Mouse (Mus musculus): ENCODE measurements around the gene BC049715. TPM values are rescaled to one million over a fixed set of nuclear protein-coding genes. Genes with fewer than 3 reads are reported as not detected.

Gene BC049715
- total and polyA plus RNA-seq, 2 experiments from 2014 or later = 0.04 to 1.4 TPM

DNA sequence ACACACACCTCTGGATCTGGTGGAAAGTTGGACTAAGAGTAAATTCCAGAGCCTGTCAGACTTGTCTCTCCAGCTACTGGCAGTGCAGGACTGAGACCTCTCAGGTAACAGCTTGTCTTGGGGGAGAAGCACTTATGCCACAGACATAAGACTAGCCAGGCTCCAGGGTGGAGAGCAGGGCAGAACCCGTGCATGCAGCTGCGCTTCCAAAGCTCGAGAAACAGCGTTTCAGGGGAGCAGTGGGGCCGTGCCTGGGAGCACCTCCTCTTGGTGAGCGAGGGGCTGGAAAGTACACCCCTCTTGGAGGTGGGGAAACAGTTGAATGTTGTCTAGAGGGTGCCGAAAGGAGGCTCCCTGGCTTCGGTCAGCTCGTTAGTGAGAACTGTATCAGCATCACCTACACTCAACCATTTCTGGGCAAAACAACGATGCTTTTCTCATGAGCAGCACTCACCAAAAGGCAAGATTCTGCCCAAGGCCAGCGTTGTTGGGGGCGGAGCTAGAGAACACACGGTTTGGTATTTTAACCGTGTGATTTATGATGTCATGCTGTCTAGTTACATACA, 28.7 kb downstream of the BC049715 start:
- H3K4me1 ChIP-seq (ENCODE audit: control insufficient read depth, insufficient read depth) = peaks cover 20% of the 10 kb centered on the region
- TF ChIP-seq EP300 (IDR thresholded peaks at IDR 0.05; ENCODE audit: low read depth) = no peak
- no peak for TF ChIP-seq CTCF (IDR thresholded peaks at IDR 0.05; ENCODE audit: low read depth)
- ATAC-seq (ENCODE audit: insufficient read depth, low read depth) (no peak), DNase-seq (ENCODE audit: low spot score) (peak; percentile 31)
- peak overlapping the region; percentile 43; the same call in 1 of the 2 replicates for H3K9ac ChIP-seq (replicated peaks; ENCODE audit: low read depth, low read length)
- peak overlapping the region; percentile 33 for H3K4me3 ChIP-seq (ENCODE audit: low read depth, low read length)
- H3K4me2 ChIP-seq (ENCODE audit: low read depth, low read length) = peak overlapping the region; percentile 53
- no peaks in the 10 kb centered on the region for H3K36me3 ChIP-seq (replicated peaks; ENCODE audit: control insufficient read depth, insufficient read depth, low read length)
- no peaks in the 10 kb centered on the region for H3K27me3 ChIP-seq (ENCODE audit: control insufficient read depth, insufficient read depth, low read length)
- WGBS = 22% methylated on average over 14 of the region's 14 CpGs
- H3K27ac ChIP-seq (ENCODE audit: low read depth) = peak overlapping the region; percentile 80
- no peaks in the 10 kb centered on the region for H3K9me3 ChIP-seq (replicated peaks; ENCODE audit: control insufficient read depth, low read length)

DNA sequence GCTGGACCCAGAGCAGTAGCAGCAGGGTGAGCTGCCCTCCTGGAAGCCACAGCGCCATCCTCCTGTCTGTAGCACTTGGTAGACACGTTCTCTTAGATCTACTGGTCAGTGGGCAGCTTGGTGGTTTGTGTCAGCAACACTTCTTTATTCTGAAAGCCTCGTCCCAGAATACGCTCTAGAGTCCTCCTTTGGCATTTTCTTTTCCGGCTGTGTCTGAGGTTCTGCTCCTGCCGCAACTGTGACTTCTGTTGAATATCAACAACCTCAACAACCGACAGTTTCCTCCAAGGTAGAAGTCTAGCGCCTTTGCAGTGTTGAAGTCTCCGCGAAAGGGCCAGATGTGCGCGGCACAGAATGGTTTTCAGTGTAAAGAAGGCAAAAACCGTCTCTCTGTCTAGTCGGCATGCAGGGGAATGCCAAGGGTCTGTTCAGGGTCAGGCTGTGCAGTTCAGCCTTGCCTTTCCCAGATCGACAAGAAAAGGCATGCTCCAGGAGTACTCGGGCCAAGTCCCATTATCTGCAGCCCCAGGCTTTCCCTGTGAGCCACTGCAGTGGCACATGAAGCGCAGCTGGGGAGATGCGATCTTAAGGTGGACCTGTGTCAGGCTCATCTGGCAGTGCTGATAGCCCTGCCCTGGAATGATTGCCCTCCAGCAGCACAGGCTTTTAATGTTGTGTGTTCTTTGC, 29.9 kb downstream of the BC049715 start, which contains the start of gene Art4:
TSS of gene Art4 (minus strand) at position 548 of the 687 bp plus-strand sequence.
- H3K9ac ChIP-seq (replicated peaks; ENCODE audit: low read depth, low read length) = peak within 1 kb of the TSS; percentile 49
- H3K27ac ChIP-seq (ENCODE audit: low read depth) = peak within 1 kb of the TSS; percentile 90
- ATAC-seq (ENCODE audit: insufficient read depth, low read depth) = peak; percentile 47
- H3K9me3 ChIP-seq (replicated peaks; ENCODE audit: control insufficient read depth, low read length) = no peaks in the 10 kb centered on the region
- WGBS = 12% methylated on average over 18 of the region's 18 CpGs
- DNase-seq (ENCODE audit: low spot score) = peak; percentile 63
- peak within 1 kb of the TSS; percentile 33 for H3K4me3 ChIP-seq (ENCODE audit: low read depth, low read length)
- peaks cover 20% of the 10 kb centered on the region for H3K4me1 ChIP-seq (ENCODE audit: control insufficient read depth, insufficient read depth)
- TF ChIP-seq EP300 (IDR thresholded peaks at IDR 0.05; ENCODE audit: low read depth) (no peak), CTCF (IDR thresholded peaks at IDR 0.05; ENCODE audit: low read depth) (no peak; the same call in 1 of the 2 replicates)
- no peaks in the 10 kb centered on the region for H3K36me3 ChIP-seq (replicated peaks; ENCODE audit: control insufficient read depth, insufficient read depth, low read length)
- H3K4me2 ChIP-seq (ENCODE audit: low read depth, low read length) = peak within 1 kb of the TSS; percentile 53
- no peaks in the 10 kb centered on the region for H3K27me3 ChIP-seq (ENCODE audit: control insufficient read depth, insufficient read depth, low read length)

DNA sequence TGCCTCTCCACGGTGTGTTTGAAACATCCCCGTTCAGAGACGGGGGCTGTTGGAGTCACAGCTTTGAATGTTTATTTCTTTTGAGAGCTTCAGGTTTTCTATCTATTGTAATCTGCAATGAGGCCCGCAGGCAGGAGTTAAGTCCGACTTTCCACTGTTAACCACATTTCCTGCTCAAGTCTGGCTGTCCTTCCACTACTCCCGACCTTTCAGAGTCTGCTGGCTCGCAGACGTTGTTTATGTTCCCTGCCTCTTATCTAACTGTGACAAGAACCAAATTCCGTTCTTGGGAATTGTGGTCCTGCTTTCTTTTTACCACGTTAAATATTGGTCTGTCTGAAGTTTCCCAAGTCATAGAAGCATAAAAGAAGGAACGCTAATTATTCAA, 30.4 kb downstream of the BC049715 start:
- Histone ChIP-seq H3K27me3 (ENCODE audit: control insufficient read depth, insufficient read depth, low read length) (no peaks in the 10 kb centered on the region), H3K9me3 (replicated peaks; ENCODE audit: control insufficient read depth, low read length) (no peaks in the 10 kb centered on the region), H3K4me1 (ENCODE audit: control insufficient read depth, insufficient read depth) (peaks cover 18% of the 10 kb centered on the region), H3K36me3 (replicated peaks; ENCODE audit: control insufficient read depth, insufficient read depth, low read length) (no peaks in the 10 kb centered on the region), H3K4me2 (ENCODE audit: low read depth, low read length) (peak overlapping the region; percentile 53), H3K4me3 (ENCODE audit: low read depth, low read length) (peak overlapping the region; percentile 33), H3K9ac (replicated peaks; ENCODE audit: low read depth, low read length) (peak overlapping the region; percentile 49), H3K27ac (ENCODE audit: low read depth) (peak overlapping the region; percentile 90)
- TF ChIP-seq CTCF (IDR thresholded peaks at IDR 0.05; ENCODE audit: low read depth) (no peak), EP300 (IDR thresholded peaks at IDR 0.05; ENCODE audit: low read depth) (no peak; the same call in 1 of the 2 replicates)
- ATAC-seq (ENCODE audit: insufficient read depth, low read depth) (peak; percentile 59), DNase-seq (ENCODE audit: low spot score) (peak; percentile 86)
- WGBS = 4% methylated on average over 11 of the region's 11 CpGs

DNA sequence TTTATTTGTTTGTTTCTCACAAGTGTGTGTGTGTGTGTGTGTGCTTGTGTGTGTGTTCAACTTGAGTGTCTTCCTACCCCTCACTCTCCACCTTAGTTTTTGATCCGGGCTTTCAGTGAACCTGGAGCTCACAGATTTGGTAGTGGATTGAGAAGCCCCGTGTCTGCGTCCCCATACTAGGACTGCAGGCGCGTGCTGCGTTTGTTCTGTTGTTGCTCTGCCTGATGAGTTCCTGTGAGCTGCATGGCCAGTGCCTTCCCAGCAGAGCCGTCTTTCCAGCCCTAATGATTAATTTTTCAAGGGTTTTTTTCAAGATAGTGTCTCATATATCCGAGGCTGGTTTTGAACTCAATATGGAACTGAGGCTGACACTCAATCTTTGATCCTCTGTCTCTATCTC, 31.0 kb downstream of the BC049715 start:
- Histone ChIP-seq H3K9me3 (replicated peaks; ENCODE audit: control insufficient read depth, low read length) (no peaks in the 10 kb centered on the region), H3K9ac (replicated peaks; ENCODE audit: low read depth, low read length) (no peak overlapping the region), H3K4me3 (ENCODE audit: low read depth, low read length) (no peak overlapping the region), H3K4me2 (ENCODE audit: low read depth, low read length) (no peak overlapping the region), H3K4me1 (ENCODE audit: control insufficient read depth, insufficient read depth) (peaks cover 18% of the 10 kb centered on the region; the same call in 1 of the 2 replicates), H3K36me3 (replicated peaks; ENCODE audit: control insufficient read depth, insufficient read depth, low read length) (no peaks in the 10 kb centered on the region), H3K27ac (ENCODE audit: low read depth) (peak overlapping the region; percentile 90), H3K27me3 (ENCODE audit: control insufficient read depth, insufficient read depth, low read length) (no peaks in the 10 kb centered on the region)
- TF ChIP-seq CTCF (IDR thresholded peaks at IDR 0.05; ENCODE audit: low read depth) (no peak), EP300 (IDR thresholded peaks at IDR 0.05; ENCODE audit: low read depth) (no peak; the same call in 1 of the 2 replicates)
- peak; percentile 50 for DNase-seq (ENCODE audit: low spot score)
- ATAC-seq (ENCODE audit: insufficient read depth, low read depth) = no peak
- WGBS = 43% methylated on average over 8 of the region's 8 CpGs

DNA sequence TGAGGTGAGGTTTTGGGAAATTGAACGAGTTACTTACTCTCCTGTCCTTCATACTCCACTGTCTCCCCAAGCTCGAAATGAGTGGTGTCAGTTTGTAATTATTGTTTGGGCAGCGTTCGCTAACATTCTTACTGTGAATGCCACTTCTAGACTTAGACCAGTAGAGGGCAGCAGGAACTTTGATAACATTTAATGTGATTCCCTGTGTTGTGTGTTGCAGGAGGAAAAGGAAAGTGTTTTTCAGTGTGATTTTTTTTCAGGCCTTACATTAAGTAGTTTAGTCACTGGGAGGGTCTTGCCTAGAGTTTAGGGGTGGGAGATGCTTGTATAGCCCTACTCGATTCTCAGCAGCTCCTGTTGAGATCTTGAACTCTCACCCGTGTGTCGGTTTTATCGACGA, 33.6 kb downstream of the BC049715 start:
- H3K9me3 ChIP-seq (replicated peaks; ENCODE audit: control insufficient read depth, low read length) = no peaks in the 10 kb centered on the region
- no peaks in the 10 kb centered on the region for H3K27me3 ChIP-seq (ENCODE audit: control insufficient read depth, insufficient read depth, low read length)
- H3K9ac ChIP-seq (replicated peaks; ENCODE audit: low read depth, low read length) = no peak overlapping the region
- peak; percentile 43 for ATAC-seq (ENCODE audit: insufficient read depth, low read depth)
- no peaks in the 10 kb centered on the region for H3K36me3 ChIP-seq (replicated peaks; ENCODE audit: control insufficient read depth, insufficient read depth, low read length)
- TF ChIP-seq EP300 (IDR thresholded peaks at IDR 0.05; ENCODE audit: low read depth) (no peak), CTCF (IDR thresholded peaks at IDR 0.05; ENCODE audit: low read depth) (peak; percentile 91)
- H3K27ac ChIP-seq (ENCODE audit: low read depth) = peak overlapping the region; percentile 90
- peak overlapping the region; percentile 36 for H3K4me2 ChIP-seq (ENCODE audit: low read depth, low read length)
- peaks cover 12% of the 10 kb centered on the region; the same call in 1 of the 2 replicates for H3K4me1 ChIP-seq (ENCODE audit: control insufficient read depth, insufficient read depth)
- 36% methylated on average over 9 of the region's 9 CpGs for WGBS
- peak; percentile 81 for DNase-seq (ENCODE audit: low spot score)
- no peak overlapping the region for H3K4me3 ChIP-seq (ENCODE audit: low read depth, low read length)
